Mouse (Mus musculus) telencephalon, adult 2 months (tissue): Measurements from ENCODE around the gene Gm37240.

Experiments
- DNase-seq: peaks from one replicate; pipeline ENCODE4 v3.0.0-alpha.2; 2011; ENCODE audit warnings: low read depth, low spot score

Gene Gm37240

GRCm38 (mm10) chr3:85398483-85398835, 488.9 kb downstream of the Gm37240 start:
- DNase-seq = no peak

GRCm38 (mm10) chr3:85397816-85398482, 489.4 kb downstream of the Gm37240 start:
- DNase-seq = no peak

- DNase-seq = no peak
Observed at GRCm38 (mm10) chr3:85393395-85393794, 493.9 kb downstream of the Gm37240 start.

GRCm38 (mm10) chr3:85391756-85392155, 495.6 kb downstream of the Gm37240 start:
- no peak for DNase-seq

- peak; percentile 95 for DNase-seq
Observed at GRCm38 (mm10) chr3:85391111-85391510, 496.2 kb downstream of the Gm37240 start.

- DNase-seq = no peak
Observed at GRCm38 (mm10) chr3:85385371-85385770, 501.9 kb downstream of the Gm37240 start.

GRCm38 (mm10) chr3:85383330-85383729, 504.0 kb downstream of the Gm37240 start:
- no peak for DNase-seq

GRCm38 (mm10) chr3:85378703-85379395, 508.5 kb downstream of the Gm37240 start:
- DNase-seq = peak; percentile 89

- no peak for DNase-seq
Observed at GRCm38 (mm10) chr3:85377946-85378702, 509.2 kb downstream of the Gm37240 start.

- no peak for DNase-seq
Observed at GRCm38 (mm10) chr3:85377505-85377904, 509.8 kb downstream of the Gm37240 start.

GRCm38 (mm10) chr3:85376541-85376940, 510.8 kb downstream of the Gm37240 start:
- no peak for DNase-seq

GRCm38 (mm10) chr3:85373039-85373438, 514.3 kb downstream of the Gm37240 start:
- no peak for DNase-seq

- DNase-seq = no peak
Observed at GRCm38 (mm10) chr3:85369847-85370246, 517.5 kb downstream of the Gm37240 start.

GRCm38 (mm10) chr3:85369157-85369556, 518.2 kb downstream of the Gm37240 start:
- DNase-seq = no peak

GRCm38 (mm10) chr3:85368354-85369120, 518.8 kb downstream of the Gm37240 start:
- DNase-seq = peak; percentile 94

GRCm38 (mm10) chr3:85364591-85365343, 522.6 kb downstream of the Gm37240 start:
- no peak for DNase-seq

GRCm38 (mm10) chr3:85362883-85363282, 524.4 kb downstream of the Gm37240 start:
- no peak for DNase-seq

GRCm38 (mm10) chr3:85356373-85356772, 530.9 kb downstream of the Gm37240 start:
- no peak for DNase-seq

GRCm38 (mm10) chr3:85348021-85348420, 539.3 kb downstream of the Gm37240 start:
- no peak for DNase-seq

GRCm38 (mm10) chr3:85341103-85341860, 546.0 kb downstream of the Gm37240 start:
- DNase-seq = no peak
